Mouse (Mus musculus) thymus, adult 2 months (tissue): ENCODE results near the gene Epas1. TPM values are rescaled to one million over a fixed set of nuclear protein-coding genes. Genes with fewer than 3 reads are reported as not detected.

ENCODE experiments used
- DNase-seq: peaks from one replicate; pipeline ENCODE4 v3.0.0; 2021
- H3K27ac ChIP-seq: fragments of 200-500 bp; 2 replicates; pipeline ENCODE4 v1.5.1; 2012; ENCODE audit warnings: low read length, control low read depth; ENCODE audit not compliant: control insufficient read depth, insufficient read depth
- H3K27me3 ChIP-seq: fragments of 200-500 bp; 2 replicates; pipeline ENCODE4 v1.6.1; 2012; ENCODE audit warnings: mild to moderate bottlenecking, low read length, moderate library complexity, mixed read lengths; ENCODE audit not compliant: control insufficient read depth, insufficient read depth
- H3K36me3 ChIP-seq: fragments of 200-500 bp; 2 replicates; pipeline ENCODE4 v1.6.1; 2012; ENCODE audit warnings: mild to moderate bottlenecking, low read length, moderate library complexity; ENCODE audit not compliant: control insufficient read depth, insufficient read depth
- H3K4me1 ChIP-seq: fragments of 200-500 bp; replicated peaks from 2 replicates; pipeline ENCODE4 v1.6.1; 2012; ENCODE audit warnings: low read length; ENCODE audit not compliant: control insufficient read depth, insufficient read depth
- H3K4me3 ChIP-seq: fragments of 200-500 bp; 2 replicates; pipeline ENCODE4 v1.5.1; 2012; ENCODE audit warnings: mild to moderate bottlenecking, low read length, control low read depth, moderate library complexity; ENCODE audit not compliant: control insufficient read depth, insufficient read depth
- CTCF ChIP-seq: fragments of 200-500 bp; IDR thresholded peaks from 2 replicates; pipeline ENCODE4 v1.5.1; 2012; ENCODE audit warnings: mild to moderate bottlenecking, control low read depth, low read length, moderate library complexity, borderline replicate concordance; ENCODE audit not compliant: control insufficient read depth, poor library complexity, insufficient read depth; ENCODE audit errors: extremely low read depth
- POLR2A ChIP-seq: fragments of 200-500 bp; IDR thresholded peaks from 2 replicates; pipeline ENCODE4 v1.6.1; 2012; ENCODE audit warnings: mild to moderate bottlenecking, low read length, control low read depth, moderate library complexity; ENCODE audit not compliant: control insufficient read depth, poor library complexity, insufficient read depth; ENCODE audit errors: extremely low read depth
- WGBS: fragments of 180-500 bp; shearing (Covaris S2); methylation state at CpG from one replicate; pipeline ENCODE4 v1.1.7; 2018; 5-methylcytosine and 5-hydroxymethylcytosine counted together
- polyA plus RNA-seq: library from polyadenylated mRNA; depleted of rRNA; stranded (reverse); fragments of >200 nt; gene quantifications from 2 replicates; pipeline ENCODE4 v1.2.3, GENCODE M21; 2012; rRNA removed

The Epas1 gene
- 16.6 and 18.9 TPM in 2 replicates for polyA plus RNA-seq

GRCm38 (mm10) chr17:86753130-86753821 lies at the start of gene Epas1:
Gene Epas1 (plus strand): TSS chr17:86753700.
- under 1% methylated on average over 60 of the region's 60 CpGs for WGBS
- H3K36me3 ChIP-seq = no peaks in the 10 kb centered on the region
- H3K27ac ChIP-seq = peak within 1 kb of the TSS; percentile 18; the same call in 1 of the 2 replicates
- peaks cover 10% of the 10 kb centered on the region for H3K27me3 ChIP-seq
- DNase-seq = peak; percentile 79
- TF ChIP-seq CTCF (peak; percentile 47; the same call in 1 of the 2 replicates), POLR2A (peak; percentile 51; the same call in 1 of the 2 replicates)
- peaks cover 20% of the 10 kb centered on the region for H3K4me1 ChIP-seq
- H3K4me3 ChIP-seq = peak within 1 kb of the TSS; percentile 57

GRCm38 (mm10) chr17:86705236-86705635 lies 48.3 kb upstream of the Epas1 start:
- no peak for DNase-seq
- H3K4me3 ChIP-seq = no peak overlapping the region
- peaks cover 7% of the 10 kb centered on the region for H3K4me1 ChIP-seq
- 69% methylated on average over 3 of the region's 3 CpGs for WGBS
- H3K27me3 ChIP-seq = no peaks in the 10 kb centered on the region
- no peak overlapping the region for H3K27ac ChIP-seq
- H3K36me3 ChIP-seq = no peaks in the 10 kb centered on the region
- no peak for TF ChIP-seq CTCF
- TF ChIP-seq POLR2A = no peak

- Histone ChIP-seq H3K36me3 (no peaks in the 10 kb centered on the region), H3K4me1 (peaks cover 12% of the 10 kb centered on the region), H3K27ac (no peak overlapping the region), H3K27me3 (no peaks in the 10 kb centered on the region), H3K4me3 (no peak overlapping the region)
- 83% methylated on average over 1 of the region's 1 CpGs for WGBS
- no peak for DNase-seq
- no peak for TF ChIP-seq POLR2A
- no peak for TF ChIP-seq CTCF
These were observed 47.0 kb upstream of the Epas1 start for GRCm38 (mm10) chr17:86706467-86706866.

GRCm38 (mm10) chr17:86709803-86710202 lies 43.7 kb upstream of the Epas1 start:
- TF ChIP-seq CTCF = no peak
- no peak for TF ChIP-seq POLR2A
- WGBS = 93% methylated on average over 8 of the region's 8 CpGs
- Histone ChIP-seq H3K27me3 (no peaks in the 10 kb centered on the region), H3K4me3 (no peak overlapping the region), H3K36me3 (no peaks in the 10 kb centered on the region), H3K27ac (no peak overlapping the region), H3K4me1 (peaks cover 12% of the 10 kb centered on the region)
- no peak for DNase-seq

- TF ChIP-seq POLR2A (no peak), CTCF (no peak)
- Histone ChIP-seq H3K27ac (no peak overlapping the region; the same call in 1 of the 2 replicates), H3K4me1 (peaks cover 12% of the 10 kb centered on the region), H3K4me3 (no peak overlapping the region), H3K36me3 (no peaks in the 10 kb centered on the region), H3K27me3 (no peaks in the 10 kb centered on the region)
- WGBS = 59% methylated on average over 8 of the region's 8 CpGs
- DNase-seq = no peak
These were observed 43.1 kb upstream of the Epas1 start for GRCm38 (mm10) chr17:86710379-86710778.

- no peak overlapping the region for H3K4me3 ChIP-seq
- no peak for DNase-seq
- WGBS = 92% methylated on average over 5 of the region's 5 CpGs
- H3K27ac ChIP-seq = no peak overlapping the region
- H3K36me3 ChIP-seq = no peaks in the 10 kb centered on the region
- no peak for TF ChIP-seq CTCF
- no peak for TF ChIP-seq POLR2A
- H3K27me3 ChIP-seq = no peaks in the 10 kb centered on the region
- H3K4me1 ChIP-seq = peaks cover 12% of the 10 kb centered on the region
These were observed 41.6 kb upstream of the Epas1 start for GRCm38 (mm10) chr17:86711949-86712348.

- no peak for TF ChIP-seq CTCF
- no peak for TF ChIP-seq POLR2A
- no peak overlapping the region for H3K4me3 ChIP-seq
- DNase-seq = no peak
- H3K4me1 ChIP-seq = peaks cover 12% of the 10 kb centered on the region
- H3K27ac ChIP-seq = no peak overlapping the region
- H3K27me3 ChIP-seq = no peaks in the 10 kb centered on the region
- 95% methylated on average over 8 of the region's 8 CpGs for WGBS
- H3K36me3 ChIP-seq = no peaks in the 10 kb centered on the region
These were observed 40.9 kb upstream of the Epas1 start for GRCm38 (mm10) chr17:86712601-86713000.
